Mouse (Mus musculus) CH12.LX (cell line): ENCODE measurements around the gene Mmp9.

Experiments used
- CHD1 ChIP-seq: IDR thresholded peaks from 2 replicates; pipeline ENCODE4 v1.6.1; 2012; ENCODE audit warnings: low read depth, low read length, improper control_type of control experiment, inconsistent platforms
- CTCF ChIP-seq, 2 experiments: IDR thresholded peaks in 1 of 2; conservative IDR thresholded peaks in 1 of 2; 2 replicates each; pipeline ENCODE4 v1.5.1; 2011 to 2012; ENCODE audit warnings: low read depth in 2 of 2, low read length in 2 of 2, improper control_type of control experiment in 1 of 2, inconsistent platforms in 1 of 2, mild to moderate bottlenecking in 1 of 2, moderate library complexity in 1 of 2
- ELF1 ChIP-seq: IDR thresholded peaks from 2 replicates; pipeline ENCODE4 v1.6.1; 2014; ENCODE audit warnings: low read depth, mild to moderate bottlenecking, inconsistent platforms, low read length, improper control_type of control experiment
- EP300 ChIP-seq: IDR thresholded peaks from 2 replicates; pipeline ENCODE4 v1.6.1; 2011; ENCODE audit warnings: low read length, improper control_type of control experiment
- GABPA ChIP-seq: IDR thresholded peaks from 2 replicates; pipeline ENCODE4 v1.6.1; 2012; ENCODE audit warnings: low read depth, low read length, improper control_type of control experiment, inconsistent platforms; ENCODE audit not compliant: insufficient replicate concordance
- MAX ChIP-seq: IDR thresholded peaks from 2 replicates; pipeline ENCODE4 v1.6.1; 2011; ENCODE audit warnings: low read length, improper control_type of control experiment
- NELFE ChIP-seq: IDR thresholded peaks from 2 replicates; pipeline ENCODE4 v1.6.1; 2011; ENCODE audit warnings: low read depth, low read length, improper control_type of control experiment
- NRF1 ChIP-seq: IDR thresholded peaks from 2 replicates; pipeline ENCODE4 v1.6.1; 2014; ENCODE audit warnings: low read depth, mild to moderate bottlenecking, inconsistent platforms, low read length, improper control_type of control experiment, moderate library complexity
- POLR2A ChIP-seq: IDR thresholded peaks from 2 replicates; pipeline ENCODE4 v1.6.1; 2011; ENCODE audit warnings: low read depth, mild to moderate bottlenecking, improper control_type of control experiment, low read length
- RCOR1 ChIP-seq: conservative IDR thresholded peaks from 2 replicates; pipeline ENCODE4 v1.6.1; 2012; ENCODE audit warnings: low read depth, mild to moderate bottlenecking, inconsistent platforms, low read length, improper control_type of control experiment
- TBP ChIP-seq: conservative IDR thresholded peaks from 2 replicates; pipeline ENCODE4 v1.6.1; 2011; ENCODE audit warnings: low read depth, low read length, improper control_type of control experiment
- TCF12 ChIP-seq: IDR thresholded peaks from 2 replicates; pipeline ENCODE4 v1.6.1; 2014; ENCODE audit warnings: low read depth, mild to moderate bottlenecking, inconsistent platforms, low read length, improper control_type of control experiment
- USF1 ChIP-seq: IDR thresholded peaks from 2 replicates; pipeline ENCODE4 v1.6.1; 2014; ENCODE audit warnings: low read depth, mild to moderate bottlenecking, inconsistent platforms, low read length, improper control_type of control experiment
- ZMIZ1 ChIP-seq: IDR thresholded peaks from 2 replicates; pipeline ENCODE4 v1.6.1; 2012; ENCODE audit warnings: low read depth, mild to moderate bottlenecking, inconsistent platforms, low read length, improper control_type of control experiment

DNA sequence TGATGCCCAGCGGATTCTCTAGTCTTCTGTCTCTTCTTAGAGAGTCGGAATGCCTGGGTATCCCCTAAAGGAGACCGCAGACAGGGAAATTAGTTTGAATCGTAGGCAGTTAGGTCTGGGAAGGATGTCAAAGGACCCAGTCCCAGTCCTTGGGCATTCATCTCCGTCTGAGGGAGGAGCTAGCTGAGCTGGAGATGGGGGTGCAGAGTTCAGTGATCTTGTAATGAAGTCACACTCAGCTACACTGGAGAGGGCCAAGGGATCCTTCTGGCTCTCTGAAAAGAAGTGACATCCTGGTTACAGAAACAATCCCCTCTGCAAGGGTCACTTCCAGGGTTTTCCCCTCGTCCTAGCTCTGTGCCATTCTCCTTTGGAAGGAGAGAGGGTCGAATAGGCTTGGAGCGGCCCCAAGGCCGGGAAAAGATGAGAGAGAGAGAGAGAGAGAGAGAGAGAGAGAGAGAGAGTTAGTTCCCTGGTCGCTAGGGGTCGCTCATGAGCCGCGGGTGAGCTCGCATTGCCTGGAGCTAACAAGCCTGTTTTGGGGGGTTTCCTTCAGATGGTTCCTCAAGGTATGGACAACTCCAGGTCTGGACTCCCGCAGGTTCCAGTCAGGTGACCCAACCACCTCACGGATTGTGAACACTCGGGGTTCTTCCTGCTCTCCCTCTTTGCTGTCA lies 21.1 kb downstream of the Mmp9 start:
- TF ChIP-seq ELF1 (no peak), GABPA (no peak), CTCF (conservative IDR thresholded peaks at IDR 0.05 in 1 of 2, IDR thresholded peaks at IDR 0.05 in 1 of 2; ENCODE audit: low read depth in 2 of 2, low read length in 2 of 2) (peak; percentile 80 to 83), CHD1 (no peak), NELFE (no peak), USF1 (no peak), TBP (no peak), RCOR1 (no peak), EP300 (no peak), POLR2A (no peak), NRF1 (no peak), ZMIZ1 (no peak), MAX (no peak), TCF12 (no peak)
